Mouse (Mus musculus): ENCODE measurements around the gene Ddx17. TPM values are rescaled to one million over a fixed set of nuclear protein-coding genes. Genes with fewer than 3 reads are reported as not detected.

The Ddx17 gene
- total and polyA plus RNA-seq, 2 experiments: 88.5 to 105 TPM

DNA sequence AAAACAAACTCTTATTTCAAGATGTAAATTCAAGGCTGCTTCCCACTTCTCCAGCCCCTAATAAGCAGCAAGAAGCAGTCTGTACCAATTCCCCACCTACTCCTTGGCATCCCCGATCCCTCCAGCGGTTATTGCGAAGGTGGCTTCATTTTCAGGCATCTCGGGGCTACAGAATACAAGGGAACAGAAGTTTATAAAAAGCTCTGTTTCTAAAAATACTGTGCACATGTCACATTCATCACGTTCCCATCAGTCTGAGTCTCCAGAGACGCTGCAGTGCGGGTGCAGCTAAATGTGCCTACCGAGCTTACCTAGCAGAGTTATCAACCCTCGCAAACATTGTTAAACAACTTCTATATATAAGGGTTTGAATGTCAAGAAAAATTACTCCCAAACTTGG is 15.9 kb upstream of the Ddx17 start:
- Histone ChIP-seq H3K9ac (ENCODE audit: low read depth, low read length) (no peak overlapping the region), H3K36me3 (ENCODE audit: control insufficient read depth, insufficient read depth, low read length) (no peaks in the 10 kb centered on the region), H3K27ac (replicated peaks; ENCODE audit: insufficient read depth, low read depth, low read length) (no peak overlapping the region), H3K4me3 (ENCODE audit: insufficient read depth, low read depth, low read length) (no peak overlapping the region), H3K27me3 (ENCODE audit: control insufficient read depth, insufficient read depth, low read length) (no peaks in the 10 kb centered on the region), H3K4me1 (ENCODE audit: control insufficient read depth, insufficient read depth, low read length) (no peaks in the 10 kb centered on the region), H3K79me2 (ENCODE audit: control insufficient read depth, insufficient read depth, low read length) (no peaks in the 10 kb centered on the region)
- no peak for TF ChIP-seq POLR2A (IDR thresholded peaks at IDR 0.05; ENCODE audit: extremely low read depth, insufficient read depth, low read length)
- TF ChIP-seq CTCF (IDR thresholded peaks at IDR 0.05; ENCODE audit: low read depth, low read length): no peak
- no peak for DNase-seq (ENCODE audit: extremely low read depth, low read depth, low spot score)
- WGBS: 90% methylated on average over 9 of the region's 9 CpGs

DNA sequence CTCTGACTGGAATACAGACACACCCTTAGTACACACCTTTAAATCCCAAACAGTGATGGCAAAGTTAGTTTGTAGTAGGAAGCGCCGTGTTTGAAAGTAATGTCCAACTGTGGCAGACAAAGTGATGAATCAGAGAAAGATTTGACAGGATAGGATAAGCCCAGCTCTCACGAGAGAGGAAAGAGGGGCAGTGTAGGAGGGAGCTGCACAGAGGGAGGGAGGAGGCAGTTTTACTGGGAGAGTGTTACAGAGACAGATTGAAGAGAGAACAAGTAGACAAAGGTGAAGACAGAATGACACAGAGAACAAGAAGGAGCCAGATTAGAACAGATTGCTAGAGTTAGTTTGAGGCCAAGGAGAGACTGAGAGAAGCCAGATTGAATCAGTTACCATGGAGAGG is 13.1 kb upstream of the Ddx17 start:
- Histone ChIP-seq H3K4me1 (ENCODE audit: control insufficient read depth, insufficient read depth, low read length) (no peaks in the 10 kb centered on the region), H3K27me3 (ENCODE audit: control insufficient read depth, insufficient read depth, low read length) (no peaks in the 10 kb centered on the region), H3K27ac (replicated peaks; ENCODE audit: insufficient read depth, low read depth, low read length) (no peak overlapping the region), H3K36me3 (ENCODE audit: control insufficient read depth, insufficient read depth, low read length) (no peaks in the 10 kb centered on the region), H3K9ac (ENCODE audit: low read depth, low read length) (no peak overlapping the region), H3K4me3 (ENCODE audit: insufficient read depth, low read depth, low read length) (no peak overlapping the region), H3K79me2 (ENCODE audit: control insufficient read depth, insufficient read depth, low read length) (no peaks in the 10 kb centered on the region)
- DNase-seq (ENCODE audit: extremely low read depth, low read depth, low spot score): no peak
- TF ChIP-seq CTCF (IDR thresholded peaks at IDR 0.05; ENCODE audit: low read depth, low read length) (no peak), POLR2A (IDR thresholded peaks at IDR 0.05; ENCODE audit: extremely low read depth, insufficient read depth, low read length) (no peak)
- WGBS: 69% methylated on average over 3 of the region's 3 CpGs

- Histone ChIP-seq H3K27me3 (ENCODE audit: control insufficient read depth, insufficient read depth, low read length) (0 out of 2 replicates have a peak, but pooled peaks cover 2% of the 10 kb centered on the region), H3K9ac (ENCODE audit: low read depth, low read length) (no peak overlapping the region), H3K79me2 (ENCODE audit: control insufficient read depth, insufficient read depth, low read length) (no peaks in the 10 kb centered on the region), H3K4me1 (ENCODE audit: control insufficient read depth, insufficient read depth, low read length) (no peaks in the 10 kb centered on the region), H3K4me3 (ENCODE audit: insufficient read depth, low read depth, low read length) (no peak overlapping the region), H3K36me3 (ENCODE audit: control insufficient read depth, insufficient read depth, low read length) (no peaks in the 10 kb centered on the region), H3K27ac (replicated peaks; ENCODE audit: insufficient read depth, low read depth, low read length) (no peak overlapping the region)
- TF ChIP-seq CTCF (IDR thresholded peaks at IDR 0.05; ENCODE audit: low read depth, low read length) (no peak), POLR2A (IDR thresholded peaks at IDR 0.05; ENCODE audit: extremely low read depth, insufficient read depth, low read length) (no peak)
- DNase-seq (ENCODE audit: extremely low read depth, low read depth, low spot score): no peak
- whole genome bisulfite sequencing: 83% methylated on average over 5 of the region's 5 CpGs
These were observed 6.0 kb upstream of the Ddx17 start for GRCm38 (mm10) chr15:79552566-79552965.

DNA sequence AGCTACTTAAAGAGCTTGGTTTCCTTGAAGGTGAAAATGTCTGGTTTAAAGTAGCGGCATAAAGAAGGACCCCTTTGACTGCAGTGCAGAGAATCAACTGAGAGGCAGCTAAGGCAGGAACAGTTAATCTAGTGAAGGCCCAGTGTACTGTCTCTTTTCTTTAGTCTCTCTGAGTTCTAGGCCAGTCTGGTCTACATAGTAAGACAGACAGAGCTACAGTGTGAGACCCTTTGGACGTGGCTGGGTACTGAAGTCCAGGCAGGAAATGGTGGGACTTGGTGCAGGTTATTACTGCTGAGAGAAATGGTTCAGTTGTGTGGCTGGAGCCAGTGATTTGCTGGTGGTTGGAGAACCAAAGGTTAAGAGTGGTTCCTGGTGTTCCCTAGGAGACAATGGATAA is 1.7 kb upstream of the Ddx17 start:
- Histone ChIP-seq H3K27me3 (ENCODE audit: control insufficient read depth, insufficient read depth, low read length) (0 out of 2 replicates have a peak, but pooled peaks cover 2% of the 10 kb centered on the region), H3K4me1 (ENCODE audit: control insufficient read depth, insufficient read depth, low read length) (peaks cover 4% of the 10 kb centered on the region; the same call in 1 of the 2 replicates), H3K36me3 (ENCODE audit: control insufficient read depth, insufficient read depth, low read length) (peaks cover 8% of the 10 kb centered on the region), H3K4me3 (ENCODE audit: insufficient read depth, low read depth, low read length) (no peak overlapping the region), H3K9ac (ENCODE audit: low read depth, low read length) (no peak overlapping the region), H3K27ac (replicated peaks; ENCODE audit: insufficient read depth, low read depth, low read length) (no peak overlapping the region), H3K79me2 (ENCODE audit: control insufficient read depth, insufficient read depth, low read length) (peaks cover 3% of the 10 kb centered on the region; the same call in 1 of the 2 replicates)
- 97% methylated on average over 2 of the region's 2 CpGs for WGBS
- no peak for DNase-seq (ENCODE audit: extremely low read depth, low read depth, low spot score)
- no peak for TF ChIP-seq POLR2A (IDR thresholded peaks at IDR 0.05; ENCODE audit: extremely low read depth, insufficient read depth, low read length)
- no peak for TF ChIP-seq CTCF (IDR thresholded peaks at IDR 0.05; ENCODE audit: low read depth, low read length)

- Histone ChIP-seq H3K36me3 (ENCODE audit: control insufficient read depth, insufficient read depth, low read length) (peaks cover 15% of the 10 kb centered on the region), H3K9ac (ENCODE audit: low read depth, low read length) (0 out of 2 replicates have a peak overlapping the region, but pooled peaks have one; percentile 65), H3K27me3 (ENCODE audit: control insufficient read depth, insufficient read depth, low read length) (0 out of 2 replicates have a peak, but pooled peaks cover 2% of the 10 kb centered on the region), H3K4me3 (ENCODE audit: insufficient read depth, low read depth, low read length) (peak overlapping the region; percentile 60), H3K4me1 (ENCODE audit: control insufficient read depth, insufficient read depth, low read length) (peaks cover 4% of the 10 kb centered on the region; the same call in 1 of the 2 replicates), H3K79me2 (ENCODE audit: control insufficient read depth, insufficient read depth, low read length) (peaks cover 3% of the 10 kb centered on the region; the same call in 1 of the 2 replicates), H3K27ac (replicated peaks; ENCODE audit: insufficient read depth, low read depth, low read length) (peak overlapping the region; percentile 86)
- no peak for DNase-seq (ENCODE audit: extremely low read depth, low read depth, low spot score)
- TF ChIP-seq CTCF (IDR thresholded peaks at IDR 0.05; ENCODE audit: low read depth, low read length) (no peak), POLR2A (IDR thresholded peaks at IDR 0.05; ENCODE audit: extremely low read depth, insufficient read depth, low read length) (no peak)
- WGBS: 81% methylated on average over 17 of the region's 17 CpGs
These were observed 814 bp upstream of the Ddx17 start for GRCm38 (mm10) chr15:79547289-79547820.

- 0 out of 2 replicates have a peak, but pooled peaks cover 1% of the 10 kb centered on the region for H3K27me3 ChIP-seq (ENCODE audit: control insufficient read depth, insufficient read depth, low read length)
- peak overlapping the region; percentile 83 for H3K4me3 ChIP-seq (ENCODE audit: insufficient read depth, low read depth, low read length)
- peak; percentile 59 for DNase-seq (ENCODE audit: extremely low read depth, low read depth, low spot score)
- WGBS: under 1% methylated on average over 52 of the region's 52 CpGs
- H3K79me2 ChIP-seq (ENCODE audit: control insufficient read depth, insufficient read depth, low read length): peaks cover 3% of the 10 kb centered on the region; the same call in 1 of the 2 replicates
- H3K9ac ChIP-seq (ENCODE audit: low read depth, low read length): peak overlapping the region; percentile 94
- H3K4me1 ChIP-seq (ENCODE audit: control insufficient read depth, insufficient read depth, low read length): peaks cover 4% of the 10 kb centered on the region; the same call in 1 of the 2 replicates
- TF ChIP-seq CTCF (IDR thresholded peaks at IDR 0.05; ENCODE audit: low read depth, low read length) (no peak), POLR2A (IDR thresholded peaks at IDR 0.05; ENCODE audit: extremely low read depth, insufficient read depth, low read length) (no peak)
- H3K36me3 ChIP-seq (ENCODE audit: control insufficient read depth, insufficient read depth, low read length): peaks cover 26% of the 10 kb centered on the region
- peak overlapping the region; percentile 89 for H3K27ac ChIP-seq (replicated peaks; ENCODE audit: insufficient read depth, low read depth, low read length)
These were observed 581 bp downstream of the Ddx17 start for GRCm38 (mm10) chr15:79545921-79546399.

All from liver, adult 2 months (tissue).